Mouse (Mus musculus): ENCODE measurements at regions not wholly inside any gene's neighbourhood (a gene's known extent, or its start where the extent isn't known, plus 50 kb on each side); places are given as distances from the start of the nearest gene placed in this dataset.

DNA sequence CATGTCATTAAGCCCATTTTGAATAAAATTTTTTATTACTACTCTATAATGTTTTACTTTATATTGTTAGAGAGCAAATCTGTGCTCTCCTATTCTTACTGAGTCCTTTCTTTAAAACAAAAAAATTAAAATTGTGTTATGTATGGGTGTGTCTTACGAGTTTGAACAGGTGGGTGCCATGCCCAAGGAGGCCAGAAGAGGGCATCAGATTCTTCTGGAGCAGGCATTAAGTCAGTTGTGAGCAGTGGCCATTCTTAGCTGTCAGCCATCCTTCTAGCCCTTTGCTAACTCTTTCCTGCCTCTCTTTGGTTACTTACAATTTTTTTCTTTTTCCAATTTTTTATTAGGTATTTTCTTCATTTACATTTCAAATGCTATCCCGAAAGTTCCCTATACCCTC lies 63.6 kb upstream of the Fam98a start:
- DNase-seq (ENCODE audit: low spot score): no peak
- no peak overlapping the region for H3K27ac ChIP-seq (ENCODE audit: low read depth)
- no peak for TF ChIP-seq EP300 (IDR thresholded peaks at IDR 0.05; ENCODE audit: low read depth)
- peak; percentile 35 for TF ChIP-seq CTCF (IDR thresholded peaks at IDR 0.05; ENCODE audit: low read depth)
- ATAC-seq (ENCODE audit: insufficient read depth, low read depth): no peak
- no peaks in the 10 kb centered on the region for H3K27me3 ChIP-seq (ENCODE audit: control insufficient read depth, insufficient read depth, low read length)
- WGBS: 83% methylated on average over 2 of the region's 2 CpGs
- no peaks in the 10 kb centered on the region for H3K36me3 ChIP-seq (replicated peaks; ENCODE audit: control insufficient read depth, insufficient read depth, low read length)
- H3K4me1 ChIP-seq (ENCODE audit: control insufficient read depth, insufficient read depth): no peaks in the 10 kb centered on the region
- H3K4me2 ChIP-seq (ENCODE audit: low read depth, low read length): no peak overlapping the region
- H3K9ac ChIP-seq (replicated peaks; ENCODE audit: low read depth, low read length): no peak overlapping the region
- no peaks in the 10 kb centered on the region for H3K9me3 ChIP-seq (replicated peaks; ENCODE audit: control insufficient read depth, low read length)
- no peak overlapping the region for H3K4me3 ChIP-seq (ENCODE audit: low read depth, low read length)

DNA sequence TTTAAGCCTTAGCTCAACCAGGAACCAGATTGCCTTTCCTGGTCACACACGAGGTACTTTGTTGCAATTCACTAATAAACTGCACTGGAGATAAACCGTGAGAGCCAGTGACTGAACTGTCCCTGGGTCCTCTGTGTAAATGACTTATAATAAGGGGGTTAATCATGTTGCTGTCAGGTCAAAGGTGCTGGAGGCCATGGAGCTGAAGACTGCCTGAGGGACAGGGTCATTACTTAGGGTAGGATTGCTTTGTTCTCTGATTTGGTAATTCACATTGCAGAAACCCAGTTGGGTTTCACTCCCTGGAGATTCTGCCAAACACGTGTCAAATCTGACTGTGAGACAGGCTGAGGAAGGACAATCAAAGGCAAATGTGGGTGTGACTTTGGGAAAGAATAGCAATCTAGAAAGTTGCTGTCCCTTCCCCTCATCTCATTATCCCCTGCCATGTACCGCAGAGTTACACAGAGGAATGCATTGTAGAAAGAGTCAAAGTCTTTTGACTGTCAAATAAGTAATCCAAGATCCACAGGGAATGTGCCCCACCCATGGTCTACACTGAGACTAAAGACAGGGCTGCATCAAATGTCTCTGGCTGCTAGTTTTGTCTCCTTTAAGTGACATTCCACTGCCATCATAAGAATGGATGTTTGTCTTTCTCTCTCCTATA lies 51.8 kb upstream of the Fam98a start:
- TF ChIP-seq EP300 (IDR thresholded peaks at IDR 0.05; ENCODE audit: low read depth): no peak
- no peak for TF ChIP-seq CTCF (IDR thresholded peaks at IDR 0.05; ENCODE audit: low read depth)
- Histone ChIP-seq H3K4me2 (ENCODE audit: low read depth, low read length) (no peak overlapping the region), H3K4me3 (ENCODE audit: low read depth, low read length) (no peak overlapping the region), H3K36me3 (replicated peaks; ENCODE audit: control insufficient read depth, insufficient read depth, low read length) (no peaks in the 10 kb centered on the region), H3K9me3 (replicated peaks; ENCODE audit: control insufficient read depth, low read length) (no peaks in the 10 kb centered on the region), H3K27me3 (ENCODE audit: control insufficient read depth, insufficient read depth, low read length) (no peaks in the 10 kb centered on the region), H3K27ac (ENCODE audit: low read depth) (no peak overlapping the region), H3K4me1 (ENCODE audit: control insufficient read depth, insufficient read depth) (no peaks in the 10 kb centered on the region), H3K9ac (replicated peaks; ENCODE audit: low read depth, low read length) (no peak overlapping the region)
- DNase-seq (ENCODE audit: low spot score): no peak
- ATAC-seq (ENCODE audit: insufficient read depth, low read depth): no peak
- 35% methylated on average over 4 of the region's 4 CpGs for WGBS
